Mouse (Mus musculus): Measurements from ENCODE around the gene Ntrk2. TPM values are rescaled to one million over a fixed set of nuclear protein-coding genes. Genes with fewer than 3 reads are reported as not detected.

The Ntrk2 gene
- 10.3 and 13.4 TPM in 2 replicates for polyA plus RNA-seq (2015; fragmentation: Nextera tagmentation; extraction: Ambion mirVana)

- H3K36me3 ChIP-seq = no peaks in the 10 kb centered on the region
- H3K27me3 ChIP-seq = peaks cover 68% of the 10 kb centered on the region
- peak within 1 kb of the TSS; percentile 72 for H3K9ac ChIP-seq
- peaks cover 18% of the 10 kb centered on the region for H3K4me1 ChIP-seq
- no peak within 1 kb of the TSS for H3K27ac ChIP-seq
- H3K9me3 ChIP-seq = peaks cover 4% of the 10 kb centered on the region
- ATAC-seq (ENCODE audit: low FRiP score, low read depth) = peak; percentile 85
- peak within 1 kb of the TSS; percentile 99 for H3K4me2 ChIP-seq (replicated peaks)
- H3K4me3 ChIP-seq = peak within 1 kb of the TSS; percentile 62
- WGBS = under 1% methylated on average over 47 of the region's 47 CpGs
These were observed at the start of gene Ntrk2 for GRCm38 (mm10) chr13:58806397-58806892. Gene Ntrk2, plus strand, starts transcription at chr13:58806569.

- H3K9ac ChIP-seq = no peak overlapping the region
- H3K4me2 ChIP-seq (replicated peaks) = no peak overlapping the region
- no peaks in the 10 kb centered on the region for H3K36me3 ChIP-seq
- H3K4me3 ChIP-seq = no peak overlapping the region
- H3K9me3 ChIP-seq = no peaks in the 10 kb centered on the region
- H3K27ac ChIP-seq = no peak overlapping the region
- H3K27me3 ChIP-seq = no peaks in the 10 kb centered on the region
- WGBS = 78% methylated on average over 5 of the region's 5 CpGs
- H3K4me1 ChIP-seq = no peaks in the 10 kb centered on the region
- no peak for ATAC-seq (ENCODE audit: low FRiP score, low read depth)
These were observed 45.3 kb upstream of the Ntrk2 start for GRCm38 (mm10) chr13:58761003-58761630.

GRCm38 (mm10) chr13:58768258-58768657 is 38.1 kb upstream of the Ntrk2 start:
- no peaks in the 10 kb centered on the region for H3K4me1 ChIP-seq

GRCm38 (mm10) chr13:58769438-58769837 is 36.9 kb upstream of the Ntrk2 start:
- Histone ChIP-seq H3K4me2 (replicated peaks) (no peak overlapping the region), H3K27me3 (no peaks in the 10 kb centered on the region), H3K4me1 (no peaks in the 10 kb centered on the region), H3K36me3 (no peaks in the 10 kb centered on the region), H3K4me3 (no peak overlapping the region), H3K9ac (no peak overlapping the region), H3K27ac (no peak overlapping the region), H3K9me3 (no peaks in the 10 kb centered on the region)
- ATAC-seq (ENCODE audit: low FRiP score, low read depth) = no peak
- WGBS = 37% methylated on average over 2 of the region's 2 CpGs

More at GRCm38 (mm10) chr13:58768258-58768657, 38.1 kb upstream of the Ntrk2 start:
- 86% methylated on average over 6 of the region's 6 CpGs for WGBS
- no peak for ATAC-seq (ENCODE audit: low FRiP score, low read depth)
- Histone ChIP-seq H3K27me3 (no peaks in the 10 kb centered on the region), H3K4me3 (no peak overlapping the region), H3K36me3 (no peaks in the 10 kb centered on the region), H3K27ac (no peak overlapping the region), H3K9me3 (no peaks in the 10 kb centered on the region), H3K4me2 (replicated peaks) (no peak overlapping the region), H3K9ac (no peak overlapping the region)

- H3K27me3 ChIP-seq = no peaks in the 10 kb centered on the region
- H3K9me3 ChIP-seq = no peaks in the 10 kb centered on the region
- no peaks in the 10 kb centered on the region for H3K36me3 ChIP-seq
- no peaks in the 10 kb centered on the region for H3K4me1 ChIP-seq
- no peak overlapping the region for H3K27ac ChIP-seq
- H3K4me2 ChIP-seq (replicated peaks) = no peak overlapping the region
- no peak overlapping the region for H3K4me3 ChIP-seq
- 91% methylated on average over 14 of the region's 14 CpGs for WGBS
- no peak overlapping the region for H3K9ac ChIP-seq
- ATAC-seq (ENCODE audit: low FRiP score, low read depth) = no peak
These were observed 27.1 kb upstream of the Ntrk2 start for GRCm38 (mm10) chr13:58779261-58779660.

GRCm38 (mm10) chr13:58786476-58786875 is 19.9 kb upstream of the Ntrk2 start:
- WGBS = 7% methylated on average over 3 of the region's 3 CpGs
- no peak overlapping the region for H3K4me2 ChIP-seq (replicated peaks)
- H3K4me3 ChIP-seq = no peak overlapping the region

GRCm38 (mm10) chr13:58790741-58791140 is 15.6 kb upstream of the Ntrk2 start:
- Histone ChIP-seq H3K27me3 (no peaks in the 10 kb centered on the region), H3K4me2 (replicated peaks) (no peak overlapping the region), H3K9me3 (no peaks in the 10 kb centered on the region), H3K27ac (no peak overlapping the region), H3K36me3 (no peaks in the 10 kb centered on the region), H3K9ac (no peak overlapping the region), H3K4me3 (no peak overlapping the region), H3K4me1 (no peaks in the 10 kb centered on the region)
- 83% methylated on average over 7 of the region's 7 CpGs for WGBS
- ATAC-seq (ENCODE audit: low FRiP score, low read depth) = no peak

More at GRCm38 (mm10) chr13:58786476-58786875, 19.9 kb upstream of the Ntrk2 start:
- Histone ChIP-seq H3K9me3 (no peaks in the 10 kb centered on the region), H3K9ac (no peak overlapping the region), H3K4me1 (no peaks in the 10 kb centered on the region), H3K36me3 (no peaks in the 10 kb centered on the region), H3K27ac (no peak overlapping the region), H3K27me3 (no peaks in the 10 kb centered on the region)
- ATAC-seq (ENCODE audit: low FRiP score, low read depth) = no peak

- H3K9ac ChIP-seq = no peak overlapping the region
- H3K4me2 ChIP-seq (replicated peaks) = no peak overlapping the region
- H3K4me3 ChIP-seq = no peak overlapping the region
- H3K27ac ChIP-seq = no peak overlapping the region
- no peaks in the 10 kb centered on the region for H3K36me3 ChIP-seq
- peaks cover 2% of the 10 kb centered on the region for H3K9me3 ChIP-seq
- H3K4me1 ChIP-seq = no peaks in the 10 kb centered on the region
- no peak for ATAC-seq (ENCODE audit: low FRiP score, low read depth)
- WGBS = 96% methylated on average over 7 of the region's 7 CpGs
- no peaks in the 10 kb centered on the region for H3K27me3 ChIP-seq
These were observed 9.0 kb upstream of the Ntrk2 start for GRCm38 (mm10) chr13:58797386-58797785.

GRCm38 (mm10) chr13:58801291-58801690 is 5.1 kb upstream of the Ntrk2 start:
- 87% methylated on average over 3 of the region's 3 CpGs for WGBS
- Histone ChIP-seq H3K4me3 (no peak overlapping the region), H3K9ac (no peak overlapping the region), H3K9me3 (peaks cover 4% of the 10 kb centered on the region), H3K4me1 (no peaks in the 10 kb centered on the region), H3K27ac (no peak overlapping the region), H3K36me3 (no peaks in the 10 kb centered on the region), H3K4me2 (replicated peaks) (no peak overlapping the region), H3K27me3 (peaks cover 19% of the 10 kb centered on the region)
- no peak for ATAC-seq (ENCODE audit: low FRiP score, low read depth)

- H3K4me1 ChIP-seq = peaks cover 18% of the 10 kb centered on the region
- H3K4me3 ChIP-seq = no peak overlapping the region
- no peak for ATAC-seq (ENCODE audit: low FRiP score, low read depth)
- H3K27ac ChIP-seq = no peak overlapping the region
- H3K4me2 ChIP-seq (replicated peaks) = no peak overlapping the region
- H3K9me3 ChIP-seq = peaks cover 4% of the 10 kb centered on the region
- WGBS = 22% methylated on average over 1 of the region's 1 CpGs
- no peaks in the 10 kb centered on the region for H3K36me3 ChIP-seq
- H3K27me3 ChIP-seq = peaks cover 44% of the 10 kb centered on the region
- H3K9ac ChIP-seq = no peak overlapping the region
These were observed 2.5 kb upstream of the Ntrk2 start for GRCm38 (mm10) chr13:58803882-58804281.

- Histone ChIP-seq H3K9me3 (peaks cover 4% of the 10 kb centered on the region), H3K9ac (no peak overlapping the region), H3K36me3 (no peaks in the 10 kb centered on the region), H3K27me3 (peaks cover 62% of the 10 kb centered on the region), H3K4me2 (replicated peaks) (peak overlapping the region; percentile 99; the same call in 1 of the 2 replicates), H3K4me3 (no peak overlapping the region), H3K27ac (no peak overlapping the region), H3K4me1 (peaks cover 18% of the 10 kb centered on the region)
- 75% methylated on average over 11 of the region's 11 CpGs for WGBS
- no peak for ATAC-seq (ENCODE audit: low FRiP score, low read depth)
These were observed 536 bp upstream of the Ntrk2 start for GRCm38 (mm10) chr13:58805833-58806232.

- Histone ChIP-seq H3K27ac (no peak overlapping the region), H3K9ac (peak overlapping the region; percentile 72), H3K4me1 (peaks cover 18% of the 10 kb centered on the region), H3K9me3 (peaks cover 4% of the 10 kb centered on the region), H3K36me3 (no peaks in the 10 kb centered on the region), H3K4me3 (peak overlapping the region; percentile 62), H3K27me3 (peaks cover 69% of the 10 kb centered on the region), H3K4me2 (replicated peaks) (peak overlapping the region; percentile 99)
- peak; percentile 4; the same call in 1 of the 2 replicates for ATAC-seq (ENCODE audit: low FRiP score, low read depth)
- WGBS = under 1% methylated on average over 34 of the region's 34 CpGs
These were observed 693 bp downstream of the Ntrk2 start for GRCm38 (mm10) chr13:58806896-58807628.
